Mouse (Mus musculus) limb, embryonic 14.5 days (tissue): ENCODE data around the gene Pex11a. TPM values are rescaled to one million over a fixed set of nuclear protein-coding genes. Genes with fewer than 3 reads are reported as not detected.

ENCODE experiments used
- ATAC-seq: fragments of 200-750 bp; cut with Nextera tagmentation; 2 replicates; pipeline ENCODE4 v1.8.0; 2017; ENCODE audit warnings: low read depth, moderate number of reproducible peaks, moderate TSS enrichment; ENCODE audit not compliant: low FRiP score
- DNase-seq: peaks from one replicate; pipeline ENCODE4 v3.0.0-alpha.2; 2015; ENCODE audit warnings: low spot score
- H3K27ac ChIP-seq: fragments of 300-500 bp; sonication (generic); replicated peaks from 2 replicates; pipeline ENCODE4 v1.5.1; 2014; ENCODE audit warnings: low read depth, mild to moderate bottlenecking, low read length, moderate library complexity, mixed read lengths
- H3K27me3 ChIP-seq: fragments of 300-500 bp; sonication (generic); 2 replicates; pipeline ENCODE4 v1.6.1; 2014; ENCODE audit warnings: low read length, mixed read lengths; ENCODE audit not compliant: control insufficient read depth, insufficient read depth
- H3K36me3 ChIP-seq: fragments of 300-500 bp; sonication (generic); 2 replicates; pipeline ENCODE4 v1.6.1; 2014; ENCODE audit warnings: mild to moderate bottlenecking, low read length, moderate library complexity, mixed read lengths; ENCODE audit not compliant: control insufficient read depth, insufficient read depth
- H3K4me1 ChIP-seq: fragments of 300-500 bp; sonication (generic); 2 replicates; pipeline ENCODE4 v1.6.1; 2014; ENCODE audit warnings: antibody characterized with exemption, low read length, mixed read lengths; ENCODE audit not compliant: control insufficient read depth, insufficient read depth
- H3K4me2 ChIP-seq: fragments of 300-500 bp; sonication (generic); replicated peaks from 2 replicates; pipeline ENCODE4 v1.6.1; 2014; ENCODE audit warnings: low read depth, mild to moderate bottlenecking, low read length, moderate library complexity; ENCODE audit not compliant: severe bottlenecking
- H3K4me3 ChIP-seq: fragments of 300-500 bp; sonication (generic); replicated peaks from 2 replicates; pipeline ENCODE4 v1.5.1; 2014; ENCODE audit warnings: low read length
- H3K9ac ChIP-seq: fragments of 300-500 bp; sonication (generic); 2 replicates; pipeline ENCODE4 v1.6.1; 2014; ENCODE audit warnings: mild to moderate bottlenecking, low read depth, low read length, moderate library complexity; ENCODE audit not compliant: severe bottlenecking
- H3K9me3 ChIP-seq: fragments of 300-500 bp; sonication (generic); 2 replicates; pipeline ENCODE4 v1.6.1; 2016; ENCODE audit warnings: low read length; ENCODE audit not compliant: control insufficient read depth
- POLR2A ChIP-seq: fragments of 200-500 bp; IDR thresholded peaks from 2 replicates; pipeline ENCODE4 v1.8.0; 2012; ENCODE audit warnings: inconsistent platforms, mild to moderate bottlenecking, moderate library complexity, borderline replicate concordance; ENCODE audit not compliant: insufficient read depth, insufficient read length; ENCODE audit errors: extremely low read depth
- WGBS: fragments of 180-500 bp; shearing (Covaris S2); extraction: QIAGEN DNeasy Blood & Tissue Kit; methylation state at CpG from one replicate; pipeline ENCODE4 v1.1.7; 2014; 5-methylcytosine and 5-hydroxymethylcytosine counted together
- polyA plus RNA-seq, 2 experiments: library from polyadenylated mRNA; depleted of rRNA in 1 of 2; stranded (reverse) in 1 of 2; unstranded in 1 of 2; fragments of >200 nt; fragmentation: Nextera tagmentation in 1 of 2; extraction: Ambion mirVana in 1 of 2; gene quantifications; 2 replicates each; pipeline versions ENCODE4 v1.2.1 to v1.2.3; 2012 to 2014

Pex11a gene
- polyA plus RNA-seq, 2 experiments = 9.0 to 10.1 TPM

DNA sequence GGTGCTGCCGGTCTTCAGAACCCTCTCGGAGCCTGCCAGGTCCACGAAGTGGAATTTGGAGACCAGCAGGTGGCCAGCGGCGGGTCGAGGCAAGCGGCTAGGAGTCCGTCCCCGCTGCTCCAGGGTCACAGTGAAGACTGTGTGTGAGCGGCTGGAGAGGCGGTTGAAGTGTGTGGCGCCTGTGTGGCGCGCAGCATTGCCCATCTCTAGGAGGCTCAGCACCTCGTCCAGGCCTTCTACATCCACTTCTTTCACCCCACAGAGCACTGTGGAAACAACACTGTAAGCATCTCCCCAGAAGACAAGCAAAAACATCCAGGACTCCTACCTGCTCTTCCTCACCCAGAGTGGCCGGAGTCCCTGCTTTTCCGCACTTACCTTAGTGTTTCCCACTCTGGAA lies 32.1 kb downstream of the Pex11a start:
- Histone ChIP-seq H3K36me3 (peaks cover 47% of the 10 kb centered on the region), H3K4me1 (peaks cover 5% of the 10 kb centered on the region), H3K4me3 (no peak overlapping the region), H3K27ac (no peak overlapping the region), H3K9ac (no peak overlapping the region), H3K4me2 (no peak overlapping the region; the same call in 1 of the 2 replicates), H3K9me3 (no peaks in the 10 kb centered on the region), H3K27me3 (peaks cover 6% of the 10 kb centered on the region; the same call in 1 of the 2 replicates)
- 48% methylated on average over 16 of the region's 17 CpGs for WGBS
- DNase-seq (no peak), ATAC-seq (no peak)
- TF ChIP-seq POLR2A = no peak

DNA sequence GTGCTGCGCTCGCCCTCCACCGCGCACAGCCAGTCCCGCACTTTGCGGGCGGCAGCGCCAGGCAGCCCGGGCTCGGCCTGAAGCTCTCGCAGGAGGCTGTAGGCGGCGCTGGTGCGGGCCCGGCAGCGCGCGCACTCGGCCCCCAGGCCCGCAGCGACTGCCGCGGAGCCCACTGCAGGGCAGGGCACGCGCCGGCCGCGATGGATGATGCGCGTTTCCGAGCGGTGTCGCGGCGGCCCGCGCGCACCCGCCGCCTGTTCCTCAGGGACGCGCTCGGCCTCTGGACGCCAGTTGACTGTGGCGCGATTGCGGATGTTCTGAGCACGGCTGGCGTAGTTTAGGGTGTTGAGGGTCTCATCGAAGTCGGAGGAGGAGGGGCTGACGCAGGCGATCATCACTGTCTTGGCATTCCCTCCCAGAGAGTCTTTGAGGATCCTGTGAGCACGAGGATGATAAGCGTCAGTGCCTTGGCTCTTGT lies 32.8 kb downstream of the Pex11a start:
- ATAC-seq = peak; percentile 55
- DNase-seq = peak; percentile 20
- Histone ChIP-seq H3K9me3 (no peaks in the 10 kb centered on the region), H3K4me2 (peak overlapping the region; percentile 59), H3K4me3 (peak overlapping the region; percentile 36), H3K9ac (peak overlapping the region; percentile 51), H3K4me1 (peaks cover 5% of the 10 kb centered on the region), H3K36me3 (peaks cover 52% of the 10 kb centered on the region), H3K27me3 (peaks cover 6% of the 10 kb centered on the region; the same call in 1 of the 2 replicates), H3K27ac (no peak overlapping the region)
- WGBS = 3% methylated on average over 42 of the region's 55 CpGs
- no peak for TF ChIP-seq POLR2A

DNA sequence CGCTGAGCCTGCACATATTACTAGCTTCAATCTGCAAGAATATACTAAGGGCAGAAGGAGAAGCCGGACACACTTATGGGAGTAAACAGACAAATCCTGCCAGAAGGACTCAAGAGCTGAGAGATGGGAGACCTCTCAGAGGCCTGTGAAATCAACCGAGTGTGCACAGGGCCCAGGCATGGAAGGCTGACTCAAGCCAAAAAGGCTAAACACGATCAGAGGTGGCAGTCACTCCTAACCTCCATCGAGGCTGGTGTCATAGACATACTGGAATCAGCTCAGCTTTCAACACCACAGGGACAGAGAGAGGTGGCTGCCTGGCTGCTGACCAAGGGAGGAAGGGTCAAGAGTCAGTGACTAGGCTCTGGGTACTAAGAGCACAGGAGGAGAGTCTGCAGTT lies 37.7 kb downstream of the Pex11a start:
- no peaks in the 10 kb centered on the region for H3K27me3 ChIP-seq
- H3K9ac ChIP-seq = no peak overlapping the region
- H3K4me3 ChIP-seq = no peak overlapping the region
- DNase-seq (no peak), ATAC-seq (no peak)
- H3K36me3 ChIP-seq = peaks cover 87% of the 10 kb centered on the region
- 88% methylated on average over 5 of the region's 5 CpGs for WGBS
- no peak overlapping the region for H3K4me2 ChIP-seq
- no peak for TF ChIP-seq POLR2A
- H3K27ac ChIP-seq = no peak overlapping the region
- no peaks in the 10 kb centered on the region for H3K4me1 ChIP-seq
- H3K9me3 ChIP-seq = no peaks in the 10 kb centered on the region

- H3K9ac ChIP-seq = no peak overlapping the region
- no peak for ATAC-seq
- TF ChIP-seq POLR2A = no peak
- no peak overlapping the region for H3K4me3 ChIP-seq
- no peak overlapping the region for H3K27ac ChIP-seq
- WGBS = 84% methylated on average over 16 of the region's 16 CpGs
- H3K9me3 ChIP-seq = no peaks in the 10 kb centered on the region
- no peak overlapping the region for H3K4me2 ChIP-seq
- DNase-seq = no peak
- H3K4me1 ChIP-seq = no peaks in the 10 kb centered on the region
- H3K36me3 ChIP-seq = peaks cover 91% of the 10 kb centered on the region
- no peaks in the 10 kb centered on the region for H3K27me3 ChIP-seq
Observed at GRCm38 (mm10) chr7:79702755-79703154, 40.2 kb downstream of the Pex11a start.

DNA sequence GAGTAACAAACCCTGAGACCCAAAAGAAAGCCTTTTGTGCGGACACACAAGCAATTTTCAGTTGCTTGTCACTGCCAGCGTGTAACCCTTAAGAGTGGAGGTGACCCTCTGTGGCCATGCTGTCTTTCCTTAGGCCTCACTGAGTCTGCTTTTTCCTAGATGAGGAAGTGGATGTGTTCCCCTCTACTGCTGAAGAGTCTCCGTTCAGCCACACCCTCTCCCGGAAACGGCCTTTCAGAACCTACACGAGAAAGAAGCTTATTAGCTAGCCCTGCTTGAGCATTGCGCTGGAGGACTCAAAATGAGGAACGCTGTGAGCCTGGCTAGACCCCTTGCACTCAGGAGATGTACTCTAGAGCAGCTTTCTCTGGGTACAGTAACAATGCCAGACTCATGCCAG lies 46.4 kb downstream of the Pex11a start:
- DNase-seq = no peak
- H3K4me2 ChIP-seq = no peak overlapping the region
- TF ChIP-seq POLR2A = no peak
- H3K36me3 ChIP-seq = peaks cover 89% of the 10 kb centered on the region
- no peak overlapping the region for H3K4me3 ChIP-seq
- H3K4me1 ChIP-seq = no peaks in the 10 kb centered on the region
- 84% methylated on average over 8 of the region's 8 CpGs for WGBS
- H3K27ac ChIP-seq = no peak overlapping the region
- ATAC-seq = no peak
- no peaks in the 10 kb centered on the region for H3K9me3 ChIP-seq
- H3K9ac ChIP-seq = no peak overlapping the region
- H3K27me3 ChIP-seq = no peaks in the 10 kb centered on the region

Other genes starting within 250 kb of the Pex11a start
- gene Rhcg, start 125.5 kb downstream of the Pex11a start, polyA plus RNA-seq (2012; rRNA removed) = 0.08 and 0.14 TPM in 2 replicates
- 0.11 TPM in 1 of 2 replicates, not detected in the other for gene Rhcg, start 125.5 kb downstream of the Pex11a start, polyA plus RNA-seq (2014; fragmentation: Nextera tagmentation; extraction: Ambion mirVana)
- 6.8 and 7.4 TPM in 2 replicates for gene Ticrr, start 82.9 kb downstream of the Pex11a start, polyA plus RNA-seq (2012; rRNA removed)
- gene Ticrr, start 82.9 kb downstream of the Pex11a start, polyA plus RNA-seq (2014; fragmentation: Nextera tagmentation; extraction: Ambion mirVana) = 7.9 and 9.5 TPM in 2 replicates
- 14.6 and 14.9 TPM in 2 replicates for gene Kif7, start 27.4 kb downstream of the Pex11a start, polyA plus RNA-seq (2012; rRNA removed)
- 7.2 and 8.2 TPM in 2 replicates for gene Kif7, start 27.4 kb downstream of the Pex11a start, polyA plus RNA-seq (2014; fragmentation: Nextera tagmentation; extraction: Ambion mirVana)
- gene Plin1, start 10.2 kb downstream of the Pex11a start, polyA plus RNA-seq (2012; rRNA removed) = 0.21 and 0.23 TPM in 2 replicates
- gene Plin1, start 10.2 kb downstream of the Pex11a start, polyA plus RNA-seq (2014; fragmentation: Nextera tagmentation; extraction: Ambion mirVana) = not detected in 2 replicates
- gene Wdr93, start within 50 bp of the Pex11a start, polyA plus RNA-seq (2012; rRNA removed) = 0.20 and 0.21 TPM in 2 replicates
- 0.12 TPM in 1 of 2 replicates, not detected in the other for gene Wdr93, start within 50 bp of the Pex11a start, polyA plus RNA-seq (2014; fragmentation: Nextera tagmentation; extraction: Ambion mirVana)
- gene Mesp1, start 50.7 kb upstream of the Pex11a start, polyA plus RNA-seq (2012; rRNA removed) = 0.06 and 0.20 TPM in 2 replicates
- gene Mesp1, start 50.7 kb upstream of the Pex11a start, polyA plus RNA-seq (2014; fragmentation: Nextera tagmentation; extraction: Ambion mirVana) = 0.23 TPM in 1 of 2 replicates, not detected in the other
- 0.67 and 1.00 TPM in 2 replicates for gene Mesp2, start 67.6 kb upstream of the Pex11a start, polyA plus RNA-seq (2012; rRNA removed)
- 0.50 and 0.65 TPM in 2 replicates for gene Mesp2, start 67.6 kb upstream of the Pex11a start, polyA plus RNA-seq (2014; fragmentation: Nextera tagmentation; extraction: Ambion mirVana)
- gene Anpep, start 117.9 kb upstream of the Pex11a start, polyA plus RNA-seq (2012; rRNA removed) = 39.5 and 39.8 TPM in 2 replicates
- 26.6 and 31.3 TPM in 2 replicates for gene Anpep, start 117.9 kb upstream of the Pex11a start, polyA plus RNA-seq (2014; fragmentation: Nextera tagmentation; extraction: Ambion mirVana)
- gene Ap3s2, start 177.5 kb upstream of the Pex11a start, polyA plus RNA-seq (2012; rRNA removed) = 23.1 and 28.8 TPM in 2 replicates
- 27.3 and 30.3 TPM in 2 replicates for gene Ap3s2, start 177.5 kb upstream of the Pex11a start, polyA plus RNA-seq (2014; fragmentation: Nextera tagmentation; extraction: Ambion mirVana)
- gene Arpin, start 192.2 kb upstream of the Pex11a start, polyA plus RNA-seq (2012; rRNA removed) = 14.8 and 15.3 TPM in 2 replicates
- gene Arpin, start 192.2 kb upstream of the Pex11a start, polyA plus RNA-seq (2014; fragmentation: Nextera tagmentation; extraction: Ambion mirVana) = 25.6 and 26.8 TPM in 2 replicates